Mouse (Mus musculus) cerebellum, adult 11-12 months (tissue): Measurements from ENCODE around the gene Tceal9.

Source experiments
- DNase-seq: peaks from one replicate; pipeline ENCODE4 v3.0.0; 2022

The Tceal9 gene

GRCm38 (mm10) chrX:136244574-136245229 lies at the start of gene Tceal9:
TSS of gene Tceal9 (plus strand) at chrX:136245079.
- peak; percentile 78 for DNase-seq

- no peak for DNase-seq
These were observed 49.5 kb upstream of the Tceal9 start for GRCm38 (mm10) chrX:136195193-136195944.

DNA sequence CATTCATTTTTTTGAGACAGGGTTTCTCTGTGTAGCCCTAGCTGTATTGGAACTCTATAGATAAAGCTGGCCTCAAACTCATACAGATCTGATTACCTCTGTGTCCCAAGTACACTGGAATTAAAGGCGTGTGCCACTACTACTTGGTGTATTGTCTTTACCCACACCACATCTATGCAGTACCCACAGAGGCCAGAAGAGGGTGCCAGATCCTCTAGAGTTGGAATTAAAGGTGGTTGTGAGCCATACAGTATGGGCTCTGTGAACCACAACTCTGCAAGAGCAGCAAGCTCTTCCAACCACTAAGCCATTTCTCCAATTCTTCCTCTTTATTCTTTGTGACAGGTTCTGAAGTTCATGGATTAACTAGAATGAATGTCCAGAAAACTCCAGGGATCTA lies 48.0 kb upstream of the Tceal9 start:
- DNase-seq: no peak

GRCm38 (mm10) chrX:136203257-136203656 lies 41.6 kb upstream of the Tceal9 start:
- no peak for DNase-seq

- DNase-seq: peak; percentile 79
These were observed 41.2 kb upstream of the Tceal9 start, which contains the start of gene Tceal5 for GRCm38 (mm10) chrX:136203664-136204066. TSS of gene Tceal5 (minus strand) at chrX:136203876.

DNA sequence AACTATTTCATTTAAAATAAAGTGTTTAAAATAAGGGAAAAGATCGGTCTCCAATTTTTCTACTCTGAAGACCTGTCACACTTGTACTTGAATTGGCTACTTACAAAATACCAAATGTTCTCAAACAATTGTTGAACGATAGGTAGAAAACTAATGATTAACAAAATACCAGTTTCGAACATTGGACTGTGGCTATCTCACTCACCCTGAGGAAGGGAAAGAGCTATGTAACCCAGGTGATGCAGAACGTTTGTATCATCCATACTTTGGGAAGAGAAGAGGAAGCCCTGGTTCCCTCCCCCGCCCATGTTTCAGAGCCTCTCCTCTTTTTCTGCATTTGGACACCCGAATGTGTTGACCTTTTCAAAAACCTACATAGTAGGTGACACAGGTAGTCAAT lies 40.5 kb upstream of the Tceal9 start:
- no peak for DNase-seq

- no peak for DNase-seq
These were observed 31.5 kb upstream of the Tceal9 start for GRCm38 (mm10) chrX:136213396-136213795.

GRCm38 (mm10) chrX:136214729-136215677 lies 29.9 kb upstream of the Tceal9 start, which contains the start of the genes Tceal7 and Bex1:
TSS of gene Tceal7 (plus strand) at chrX:136214779.
TSS of gene Bex1 (minus strand) at chrX:136215513.
- peak; percentile 30 for DNase-seq

- DNase-seq: no peak
These were observed 28.6 kb upstream of the Tceal9 start for GRCm38 (mm10) chrX:136216303-136216702.

DNA sequence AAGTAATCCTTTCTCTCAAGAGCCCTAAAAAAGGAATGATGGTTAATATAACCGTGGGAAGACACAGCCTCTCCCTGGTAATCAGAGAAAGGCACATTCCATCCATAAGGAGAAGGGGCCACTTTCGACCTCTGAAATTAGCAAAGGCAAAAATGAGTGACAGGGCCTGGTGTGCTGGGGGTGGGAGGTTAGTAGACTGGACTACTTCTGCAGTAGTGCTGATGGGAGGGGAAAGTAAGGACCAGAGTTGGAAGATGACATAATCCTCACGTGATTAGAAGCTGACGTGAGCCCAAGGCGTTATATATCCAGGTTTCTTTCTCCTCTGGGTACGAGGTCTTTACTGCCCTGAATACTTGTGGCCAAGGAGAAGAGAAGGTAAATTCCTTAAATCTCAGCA lies 21.2 kb upstream of the Tceal9 start:
- no peak for DNase-seq

DNA sequence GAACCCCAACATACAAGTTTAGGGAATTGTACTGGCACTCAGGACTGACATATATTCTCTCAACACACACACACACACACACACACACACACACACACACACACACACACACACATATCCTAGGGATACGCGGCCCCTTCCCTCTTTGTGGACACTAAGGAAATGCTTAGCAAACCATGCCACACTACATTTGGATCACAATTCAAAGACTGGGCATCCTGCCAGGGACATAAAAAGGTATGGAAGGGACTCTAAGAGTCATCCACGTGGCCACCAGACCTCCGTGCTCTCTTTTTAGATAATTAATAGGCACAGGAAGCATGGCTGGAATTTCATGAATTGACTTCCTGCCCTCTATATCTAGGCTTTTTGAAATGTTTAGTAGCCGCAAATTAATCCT lies 17.1 kb upstream of the Tceal9 start:
- no peak for DNase-seq

DNA sequence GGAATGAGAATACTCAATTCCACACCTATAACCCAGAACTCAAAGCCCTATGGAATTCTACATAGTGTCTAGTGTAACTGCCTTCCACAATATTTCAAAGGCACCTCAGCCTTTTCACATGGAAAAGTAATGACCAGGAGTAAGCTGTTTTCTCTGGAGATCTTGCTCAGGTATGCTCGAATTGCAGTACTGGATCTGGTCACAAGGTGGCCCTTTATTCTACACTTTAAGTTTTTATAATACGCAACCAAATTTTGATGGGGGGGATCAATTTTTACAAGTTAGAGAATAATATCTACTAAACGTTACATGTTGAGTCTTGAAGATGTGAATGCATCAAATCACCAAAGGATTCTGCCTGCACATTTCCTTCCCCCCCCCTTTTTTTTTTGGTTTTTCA lies 6.8 kb upstream of the Tceal9 start:
- DNase-seq: no peak

- no peak for DNase-seq
These were observed 1.7 kb upstream of the Tceal9 start for GRCm38 (mm10) chrX:136243181-136243580.

DNA sequence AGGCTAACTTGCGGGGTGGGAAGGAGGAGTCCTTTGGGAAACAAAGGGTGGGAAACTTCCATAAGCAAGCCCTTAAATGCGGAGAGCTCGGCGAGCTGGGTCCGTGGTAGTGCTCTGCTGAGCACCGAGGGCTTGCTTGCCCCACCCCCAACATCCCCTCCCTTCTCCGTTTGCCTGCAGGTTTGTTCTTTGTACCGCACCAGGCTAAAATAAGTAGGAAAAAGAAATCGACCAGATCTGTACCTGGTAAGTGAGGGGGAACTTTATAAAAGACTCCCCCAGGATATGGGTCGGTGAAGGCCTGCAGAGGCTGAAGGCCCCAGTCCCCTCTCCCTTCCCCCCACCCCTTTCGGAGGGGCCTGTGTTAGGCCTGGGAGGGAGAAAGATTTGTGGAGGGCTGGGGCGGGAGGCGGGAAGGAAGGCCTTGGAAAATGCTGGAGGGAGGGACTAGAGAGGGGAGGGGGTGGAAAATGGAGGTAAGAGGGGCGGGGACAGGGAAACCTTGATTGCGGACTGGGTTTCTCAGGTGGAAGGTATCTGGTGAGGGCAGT lies 717 bp downstream of the Tceal9 start:
- peak; percentile 28 for DNase-seq

- DNase-seq: no peak
These were observed 3.9 kb downstream of the Tceal9 start for GRCm38 (mm10) chrX:136248811-136249210.

DNA sequence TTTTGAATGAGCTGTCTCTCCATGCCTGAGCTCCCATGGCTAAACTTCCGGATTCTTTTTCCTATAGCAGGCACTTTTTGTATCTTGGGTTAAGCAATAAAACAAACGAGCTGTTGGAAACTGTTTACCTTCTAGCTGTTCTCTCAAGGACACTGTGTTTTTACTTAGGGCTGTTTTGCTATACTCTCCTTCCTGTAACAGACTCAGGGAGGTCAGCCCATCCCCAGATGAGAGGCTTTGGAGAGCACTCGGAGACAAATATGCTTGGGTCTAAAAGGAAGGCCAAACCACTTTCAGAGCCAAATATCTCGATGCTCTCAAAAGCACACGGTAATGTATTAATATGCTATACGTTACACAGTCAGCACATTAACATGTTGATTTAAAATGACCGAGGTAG lies 4.8 kb downstream of the Tceal9 start:
- no peak for DNase-seq

- DNase-seq: no peak
These were observed 7.3 kb downstream of the Tceal9 start for GRCm38 (mm10) chrX:136252023-136252729.

DNA sequence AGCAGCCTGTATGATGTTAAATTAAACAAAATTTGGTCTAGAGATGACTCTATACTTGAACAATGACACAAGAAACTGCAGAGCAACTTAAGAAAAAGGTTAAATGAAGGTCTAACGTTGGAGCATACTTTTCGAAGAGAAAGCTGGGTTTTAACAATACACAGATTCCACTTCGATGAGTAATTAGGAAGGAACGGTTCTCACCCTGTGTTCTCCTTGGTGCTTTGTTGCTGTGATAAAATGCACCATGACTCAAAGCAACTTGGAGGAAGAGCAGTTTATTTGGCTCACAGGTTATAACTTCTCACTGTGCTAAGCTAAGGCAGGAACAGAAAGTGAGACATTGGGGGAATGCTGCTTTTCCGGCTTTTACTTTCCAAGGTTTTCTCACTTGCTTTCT lies 22.8 kb downstream of the Tceal9 start:
- no peak for DNase-seq

DNA sequence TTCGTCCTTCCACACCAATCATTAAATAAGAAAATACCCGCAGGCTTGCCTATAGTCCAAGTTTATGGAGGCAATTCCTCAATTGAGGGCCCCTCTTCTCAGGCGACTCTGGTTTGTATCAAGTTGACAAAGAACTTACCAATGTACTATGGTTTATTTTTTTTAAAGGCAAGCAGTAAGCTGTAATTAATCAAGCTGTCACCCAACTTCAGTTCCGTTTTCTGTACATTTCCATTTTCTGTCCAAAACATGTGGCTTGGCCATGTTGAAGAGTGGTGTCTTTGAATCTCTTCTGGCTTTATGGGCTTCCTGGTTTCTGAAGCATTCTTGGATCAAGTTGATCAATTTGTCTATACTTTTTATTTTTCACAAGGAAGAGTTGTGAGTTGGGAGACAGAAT lies 23.3 kb downstream of the Tceal9 start:
- no peak for DNase-seq

DNA sequence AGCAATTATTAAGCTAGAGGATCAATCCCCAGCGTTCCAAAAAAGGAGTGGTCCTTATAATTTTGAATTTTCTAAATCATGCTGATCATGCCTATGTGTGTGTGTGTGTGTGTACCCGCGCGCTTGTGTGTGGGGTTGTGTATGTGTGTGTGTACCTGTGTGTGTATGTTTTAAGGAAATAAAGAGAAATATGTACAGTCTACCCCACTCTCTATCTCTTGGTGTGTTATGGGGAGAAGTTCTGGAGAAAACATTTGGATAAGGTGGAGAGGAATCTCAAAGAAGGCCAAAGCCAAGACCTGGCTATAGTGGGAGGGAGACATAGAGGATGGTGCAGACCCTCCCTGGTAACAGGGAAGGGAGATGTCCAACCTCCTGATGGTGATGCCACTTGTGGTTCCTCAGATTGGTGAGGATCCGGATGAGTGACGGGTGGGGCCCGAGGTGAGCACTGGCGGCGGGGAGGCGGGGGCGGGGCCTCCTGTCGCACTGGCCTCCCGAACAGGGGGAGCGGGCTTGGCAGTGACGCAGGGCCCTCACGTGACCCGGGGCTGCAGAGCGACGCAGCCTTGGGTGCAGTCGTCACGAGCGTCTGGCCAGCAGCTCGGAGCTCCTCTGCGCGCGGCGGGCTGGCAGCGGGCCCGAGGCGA lies 25.0 kb downstream of the Tceal9 start, which contains the start of gene Bex3:
Bex3 (plus strand) TSS at position 511 of the 650 bp plus-strand sequence.
- DNase-seq: peak; percentile 82

DNA sequence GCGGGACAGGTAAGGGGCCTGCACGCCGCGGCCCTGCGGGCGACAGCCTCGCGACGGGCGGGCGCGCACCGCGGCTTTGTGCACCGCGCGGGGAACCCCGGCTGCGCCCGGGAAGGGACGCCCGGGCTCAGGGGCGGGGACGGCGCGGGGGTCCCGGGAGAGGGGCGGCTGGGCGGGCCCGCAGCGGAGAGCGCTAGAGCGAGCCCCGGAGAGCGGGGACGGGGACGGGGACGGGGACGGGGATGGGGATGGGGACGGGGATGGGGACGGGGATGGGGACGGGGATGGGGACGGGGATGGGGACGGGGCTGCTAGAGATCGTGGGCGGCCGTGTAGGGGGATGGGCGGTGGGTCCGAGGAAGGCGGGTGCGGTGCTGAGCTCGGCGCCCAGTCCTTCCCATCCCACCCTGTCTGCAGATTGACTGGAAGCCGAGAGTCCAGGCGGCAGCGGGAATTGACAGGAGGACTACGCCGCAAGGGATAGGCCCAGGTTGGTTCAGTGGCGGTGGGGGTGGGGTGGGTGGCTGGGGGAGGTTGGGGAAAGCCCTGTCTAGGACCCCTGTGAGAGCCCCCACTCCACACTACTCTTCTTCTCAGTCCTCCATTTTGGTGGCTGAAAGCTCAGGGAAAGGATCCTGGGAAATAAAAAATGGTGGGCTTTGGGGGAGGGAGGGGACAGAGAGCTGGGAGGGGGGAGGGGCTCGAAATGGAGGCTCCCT lies 25.7 kb downstream of the Tceal9 start:
- peak; percentile 27 for DNase-seq
